Mouse (Mus musculus): ENCODE measurements around the gene Cog6. TPM values are rescaled to one million over a fixed set of nuclear protein-coding genes. Genes with fewer than 3 reads are reported as not detected.
A peak's percentile ranks its signal among the peaks of the same experiment; 100 is the strongest.

Gene Cog6
- polyA plus RNA-seq, 1 experiment from 2014 or later: 42.1 TPM

- Histone ChIP-seq H3K9me3 (replicated peaks; ENCODE audit: low read length) (no peaks in the 10 kb centered on the region), H3K4me1 (replicated peaks; ENCODE audit: insufficient read depth, low read length) (peaks cover 4% of the 10 kb centered on the region; the same call in 1 of the 2 replicates), H3K4me3 (replicated peaks; ENCODE audit: low read depth, low read length) (no peak overlapping the region), H3K9ac (ENCODE audit: low read depth, low read length) (no peak overlapping the region), H3K4me2 (ENCODE audit: low read length) (no peak overlapping the region), H3K36me3 (ENCODE audit: insufficient read depth, low read length) (no peaks in the 10 kb centered on the region), H3K27me3 (ENCODE audit: insufficient read depth, low read length) (no peaks in the 10 kb centered on the region), H3K27ac (peak overlapping the region; percentile 74)
- 24% methylated on average over 9 of the region's 9 CpGs for WGBS
- DNase-seq (ENCODE audit: low spot score) (peak; percentile 70), ATAC-seq (replicated peaks; ENCODE audit: low FRiP score, low read depth) (peak; percentile 61; the same call in 1 of the 2 replicates)
- no peak for TF ChIP-seq CTCF (IDR thresholded peaks at IDR 0.05; ENCODE audit: low read depth)
Measured at GRCm38 (mm10) chr3:52954656-52955055, 62.4 kb downstream of the Cog6 start.

DNA sequence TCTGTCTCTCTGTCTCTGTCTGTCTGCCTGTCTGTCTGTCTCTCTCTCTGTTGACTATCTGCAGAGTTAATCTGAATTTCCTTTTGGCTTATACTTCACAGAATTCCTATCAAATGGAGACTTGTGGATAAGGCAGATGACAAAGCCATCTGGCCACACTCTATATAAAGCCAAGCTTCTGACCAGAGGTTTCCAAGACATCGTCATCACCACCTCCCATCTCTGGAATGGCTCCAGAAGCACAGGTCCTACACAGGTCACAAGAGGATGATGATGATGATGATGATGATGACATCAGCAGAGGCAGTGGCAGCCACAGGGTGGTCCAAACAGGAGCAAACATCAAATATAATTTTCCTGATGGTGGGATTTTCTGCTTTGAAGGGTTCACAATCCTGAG is 63.2 kb downstream of the Cog6 start:
- WGBS: 67% methylated on average over 1 of the region's 1 CpGs
- H3K9me3 ChIP-seq (replicated peaks; ENCODE audit: low read length): no peaks in the 10 kb centered on the region
- H3K4me2 ChIP-seq (ENCODE audit: low read length): no peak overlapping the region
- TF ChIP-seq CTCF (IDR thresholded peaks at IDR 0.05; ENCODE audit: low read depth): no peak
- H3K27me3 ChIP-seq (ENCODE audit: insufficient read depth, low read length): no peaks in the 10 kb centered on the region
- DNase-seq (ENCODE audit: low spot score) (no peak), ATAC-seq (replicated peaks; ENCODE audit: low FRiP score, low read depth) (no peak)
- no peak overlapping the region for H3K27ac ChIP-seq
- H3K4me1 ChIP-seq (replicated peaks; ENCODE audit: insufficient read depth, low read length): peaks cover 4% of the 10 kb centered on the region; the same call in 1 of the 2 replicates
- H3K9ac ChIP-seq (ENCODE audit: low read depth, low read length): no peak overlapping the region
- no peak overlapping the region for H3K4me3 ChIP-seq (replicated peaks; ENCODE audit: low read depth, low read length)
- H3K36me3 ChIP-seq (ENCODE audit: insufficient read depth, low read length): no peaks in the 10 kb centered on the region

DNA sequence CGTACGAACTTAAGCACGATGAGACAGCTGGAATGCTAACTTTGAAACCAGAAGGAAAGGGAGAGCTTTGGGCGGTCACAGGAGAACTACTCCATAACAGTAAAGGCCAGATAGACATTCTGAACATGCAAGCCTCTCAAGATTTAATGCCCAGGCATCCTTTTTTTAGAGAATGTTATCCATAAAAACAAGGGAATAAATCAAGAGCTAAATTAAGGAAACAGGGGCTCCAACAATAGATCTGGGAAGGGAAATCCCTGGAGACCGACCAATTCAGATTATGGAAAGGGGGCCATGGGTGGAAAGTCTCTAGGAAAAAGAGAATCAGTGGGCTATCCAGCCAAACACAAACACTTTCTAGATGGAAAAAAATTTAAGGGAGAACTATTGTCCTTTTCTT is 68.2 kb downstream of the Cog6 start:
- WGBS: 56% methylated on average over 5 of the region's 5 CpGs
- Histone ChIP-seq H3K4me1 (replicated peaks; ENCODE audit: insufficient read depth, low read length) (no peaks in the 10 kb centered on the region), H3K4me3 (replicated peaks; ENCODE audit: low read depth, low read length) (no peak overlapping the region), H3K9me3 (replicated peaks; ENCODE audit: low read length) (no peaks in the 10 kb centered on the region), H3K27me3 (ENCODE audit: insufficient read depth, low read length) (no peaks in the 10 kb centered on the region), H3K27ac (peak overlapping the region; percentile 68), H3K9ac (ENCODE audit: low read depth, low read length) (no peak overlapping the region), H3K4me2 (ENCODE audit: low read length) (no peak overlapping the region), H3K36me3 (ENCODE audit: insufficient read depth, low read length) (no peaks in the 10 kb centered on the region)
- DNase-seq (ENCODE audit: low spot score): peak; percentile 68
- no peak for ATAC-seq (replicated peaks; ENCODE audit: low FRiP score, low read depth)
- TF ChIP-seq CTCF (IDR thresholded peaks at IDR 0.05; ENCODE audit: low read depth): no peak

DNA sequence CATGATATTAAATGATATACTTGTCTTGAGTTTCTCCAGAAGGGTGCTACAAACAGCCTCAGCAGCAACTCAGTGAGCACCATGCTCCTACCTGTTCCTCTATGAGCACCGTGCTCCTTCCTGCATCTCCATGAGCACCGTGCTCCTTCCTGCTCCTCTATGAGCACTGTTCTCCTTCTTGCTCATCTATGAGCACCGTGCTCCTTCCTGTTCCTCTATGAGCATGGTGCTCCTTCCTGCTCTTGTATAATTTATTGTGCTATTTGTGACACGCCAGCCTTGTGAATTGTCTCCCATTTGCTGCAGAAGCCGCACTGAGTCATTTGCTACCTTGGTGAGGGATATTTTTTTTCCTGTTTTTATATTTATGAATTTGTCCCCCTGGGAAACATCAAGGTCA is 69.6 kb downstream of the Cog6 start:
- 74% methylated on average over 5 of the region's 5 CpGs for WGBS
- ATAC-seq (replicated peaks; ENCODE audit: low FRiP score, low read depth) (no peak), DNase-seq (ENCODE audit: low spot score) (no peak)
- Histone ChIP-seq H3K27ac (no peak overlapping the region), H3K9ac (ENCODE audit: low read depth, low read length) (no peak overlapping the region), H3K27me3 (ENCODE audit: insufficient read depth, low read length) (no peaks in the 10 kb centered on the region), H3K4me2 (ENCODE audit: low read length) (no peak overlapping the region), H3K4me3 (replicated peaks; ENCODE audit: low read depth, low read length) (no peak overlapping the region), H3K4me1 (replicated peaks; ENCODE audit: insufficient read depth, low read length) (no peaks in the 10 kb centered on the region), H3K36me3 (ENCODE audit: insufficient read depth, low read length) (no peaks in the 10 kb centered on the region), H3K9me3 (replicated peaks; ENCODE audit: low read length) (no peaks in the 10 kb centered on the region)
- no peak for TF ChIP-seq CTCF (IDR thresholded peaks at IDR 0.05; ENCODE audit: low read depth)

DNA sequence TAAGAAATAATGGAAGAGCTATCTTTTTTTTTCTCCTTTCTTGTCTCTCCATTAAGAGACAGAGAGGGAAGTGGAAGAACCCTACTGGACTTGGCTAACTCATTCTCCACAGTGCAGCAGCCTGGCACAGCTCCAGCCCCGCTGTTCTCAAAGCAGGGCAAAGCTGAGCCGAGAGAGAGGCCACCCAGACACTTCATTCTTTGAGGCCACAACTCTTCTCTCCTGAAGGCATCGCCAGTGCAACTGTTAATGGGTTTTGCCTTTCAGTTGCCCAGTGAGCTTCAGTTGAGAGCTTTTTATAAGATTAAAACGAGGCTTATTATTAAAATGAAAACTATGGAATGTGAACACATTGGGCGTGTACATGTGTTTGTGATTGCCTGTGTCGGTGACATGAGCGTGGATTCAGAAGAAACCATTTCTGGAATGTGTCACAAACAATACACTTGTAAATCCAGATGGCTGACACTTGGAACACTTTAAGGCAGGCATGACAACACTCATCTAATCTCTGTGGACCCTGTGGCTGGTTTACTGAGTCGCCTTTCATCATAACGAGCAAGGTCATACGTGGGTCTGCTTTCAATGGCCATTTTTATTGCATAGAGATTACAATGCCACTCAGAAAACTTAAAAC is 76.1 kb downstream of the Cog6 start:
- no peaks in the 10 kb centered on the region for H3K9me3 ChIP-seq (replicated peaks; ENCODE audit: low read length)
- no peak overlapping the region for H3K4me3 ChIP-seq (replicated peaks; ENCODE audit: low read depth, low read length)
- no peak for ATAC-seq (replicated peaks; ENCODE audit: low FRiP score, low read depth)
- H3K36me3 ChIP-seq (ENCODE audit: insufficient read depth, low read length): no peaks in the 10 kb centered on the region
- no peak for TF ChIP-seq CTCF (IDR thresholded peaks at IDR 0.05; ENCODE audit: low read depth)
- no peak overlapping the region for H3K9ac ChIP-seq (ENCODE audit: low read depth, low read length)
- WGBS: 38% methylated on average over 10 of the region's 10 CpGs
- peak; percentile 63 for DNase-seq (ENCODE audit: low spot score)
- H3K27ac ChIP-seq: no peak overlapping the region
- H3K27me3 ChIP-seq (ENCODE audit: insufficient read depth, low read length): no peaks in the 10 kb centered on the region
- no peaks in the 10 kb centered on the region; the same call in 1 of the 2 replicates for H3K4me1 ChIP-seq (replicated peaks; ENCODE audit: insufficient read depth, low read length)
- H3K4me2 ChIP-seq (ENCODE audit: low read length): no peak overlapping the region

DNA sequence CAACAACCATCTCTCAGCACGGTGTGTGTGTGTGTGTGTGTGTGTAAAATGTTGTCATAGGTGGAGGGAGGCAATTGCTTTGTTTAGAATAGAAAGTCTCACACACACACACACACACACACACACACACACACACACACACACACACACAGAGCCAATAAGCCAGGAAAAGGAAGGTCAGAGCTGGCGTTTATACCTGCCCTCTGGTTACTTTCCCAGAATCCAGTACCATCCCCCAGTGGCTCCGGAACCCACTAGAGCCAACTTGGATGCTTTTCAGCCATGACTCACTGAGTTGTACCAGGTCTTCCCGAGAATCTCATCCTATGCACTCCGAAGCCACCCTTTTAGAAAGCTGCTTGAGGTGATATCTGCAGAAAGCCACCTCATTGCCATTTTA is 78.6 kb downstream of the Cog6 start:
- Histone ChIP-seq H3K27ac (no peak overlapping the region), H3K4me1 (replicated peaks; ENCODE audit: insufficient read depth, low read length) (no peaks in the 10 kb centered on the region; the same call in 1 of the 2 replicates), H3K27me3 (ENCODE audit: insufficient read depth, low read length) (no peaks in the 10 kb centered on the region), H3K36me3 (ENCODE audit: insufficient read depth, low read length) (no peaks in the 10 kb centered on the region), H3K9ac (ENCODE audit: low read depth, low read length) (no peak overlapping the region), H3K4me3 (replicated peaks; ENCODE audit: low read depth, low read length) (no peak overlapping the region), H3K4me2 (ENCODE audit: low read length) (no peak overlapping the region), H3K9me3 (replicated peaks; ENCODE audit: low read length) (no peaks in the 10 kb centered on the region)
- ATAC-seq (replicated peaks; ENCODE audit: low FRiP score, low read depth) (no peak), DNase-seq (ENCODE audit: low spot score) (no peak)
- TF ChIP-seq CTCF (IDR thresholded peaks at IDR 0.05; ENCODE audit: low read depth): no peak
- 56% methylated on average over 5 of the region's 5 CpGs for WGBS

All from kidney, postnatal 0 days (tissue).